Comparison of ENCODE assay signal across 10 mouse cellular contexts in genomic region chr16:33585083-33585460, GRCm38 (mm10).
DNase-seq lines count a peak whose midpoint lies in the region; ATAC-seq and TF ChIP-seq lines count a peak whose summit lies in the region.
"Had no signal": no experiment of that assay in that cellular context is flagged by ENCODE, and none has a peak within 500 bp of the region (broad histone marks: within the 10 kb centered on the region; RNA-seq: fewer than 3 reads in every experiment).

No protein-coding gene starts in this region.

- H3K4me3 ChIP-seq in forebrain, embryonic 10.5 days, result no peak overlapping the region
- H3K4me3 ChIP-seq in forebrain, postnatal 0 days (ENCODE audit: low read depth, low read length), result no peak overlapping the region
- no peak overlapping the region for H3K4me3 ChIP-seq in lung, embryonic 14.5 days (ENCODE audit: low read depth, low read length)
- no peak overlapping the region for H3K4me3 ChIP-seq in limb, embryonic 11.5 days (ENCODE audit: low read depth, low read length)
- H3K4me3 ChIP-seq in neural tube, embryonic 15.5 days (replicated peaks), result no peak overlapping the region

- peak overlapping the region; percentile 88 for H3K27ac ChIP-seq in forebrain, embryonic 10.5 days
- no peak overlapping the region for H3K27ac ChIP-seq in forebrain, postnatal 0 days (ENCODE audit: low read depth, low read length)
- H3K27ac ChIP-seq in lung, embryonic 14.5 days (ENCODE audit: low read depth), result peak overlapping the region; percentile 97
- peak overlapping the region; percentile 37 for H3K27ac ChIP-seq in limb, embryonic 11.5 days (replicated peaks; ENCODE audit: low read depth, low read length)
- H3K27ac ChIP-seq in neural tube, embryonic 15.5 days (replicated peaks), result peak overlapping the region; percentile 68; the same call in 1 of the 2 replicates

- no peaks in the 10 kb centered on the region for H3K9me3 ChIP-seq in forebrain, embryonic 10.5 days
- H3K9me3 ChIP-seq in forebrain, postnatal 0 days (ENCODE audit: low read length), result no peaks in the 10 kb centered on the region
- H3K9me3 ChIP-seq in lung, embryonic 14.5 days (ENCODE audit: low read depth, low read length), result no peaks in the 10 kb centered on the region
- H3K9me3 ChIP-seq in limb, embryonic 11.5 days (ENCODE audit: control insufficient read depth, low read length), result no peaks in the 10 kb centered on the region
- no peaks in the 10 kb centered on the region for H3K9me3 ChIP-seq in neural tube, embryonic 15.5 days (replicated peaks)

- H3K27me3 ChIP-seq in forebrain, embryonic 10.5 days (ENCODE audit: poor library complexity, severe bottlenecking), result no peaks in the 10 kb centered on the region
- H3K27me3 ChIP-seq in forebrain, postnatal 0 days (ENCODE audit: insufficient read depth, low read length), result no peaks in the 10 kb centered on the region
- no peaks in the 10 kb centered on the region for H3K27me3 ChIP-seq in lung, embryonic 14.5 days (ENCODE audit: insufficient read depth, low read length)
- no peaks in the 10 kb centered on the region for H3K27me3 ChIP-seq in limb, embryonic 11.5 days (ENCODE audit: control insufficient read depth, insufficient read depth, low read length)
- H3K27me3 ChIP-seq in neural tube, embryonic 15.5 days (replicated peaks), result no peaks in the 10 kb centered on the region

- ATAC-seq in forebrain, postnatal 0 days, result no peak
- no peak; the same call in 1 of the 2 replicates for ATAC-seq in lung, embryonic 14.5 days (ENCODE audit: insufficient read depth)
- no peak for ATAC-seq in limb, embryonic 11.5 days (ENCODE audit: insufficient number of reproducible peaks, low FRiP score, low TSS enrichment, low read depth)
- no peak for ATAC-seq in neural tube, embryonic 15.5 days (ENCODE audit: low FRiP score)
- no peak for ATAC-seq in CD4-positive, CD25-positive, alpha-beta regulatory T cell, adult 4 months

- H3K4me2 ChIP-seq in forebrain, postnatal 0 days (ENCODE audit: low read depth), result no peak overlapping the region
- no peak overlapping the region; the same call in 1 of the 2 replicates for H3K4me2 ChIP-seq in lung, embryonic 14.5 days
- H3K4me2 ChIP-seq in limb, embryonic 11.5 days (ENCODE audit: low read depth, severe bottlenecking), result no peak overlapping the region
- no peak overlapping the region for H3K4me2 ChIP-seq in neural tube, embryonic 15.5 days

- H3K4me1 ChIP-seq in forebrain, embryonic 10.5 days, result peaks cover 75% of the 10 kb centered on the region
- H3K4me1 ChIP-seq in forebrain, postnatal 0 days (ENCODE audit: insufficient read depth), result peaks cover 10% of the 10 kb centered on the region; the same call in 1 of the 2 replicates
- H3K4me1 ChIP-seq in lung, embryonic 14.5 days (ENCODE audit: insufficient read depth), result peaks cover 41% of the 10 kb centered on the region
- peaks cover 31% of the 10 kb centered on the region for H3K4me1 ChIP-seq in limb, embryonic 11.5 days (ENCODE audit: control insufficient read depth, insufficient read depth, low read length)
- peaks cover 35% of the 10 kb centered on the region for H3K4me1 ChIP-seq in neural tube, embryonic 15.5 days

- H3K9ac ChIP-seq in forebrain, postnatal 0 days, result no peak overlapping the region
- no peak overlapping the region for H3K9ac ChIP-seq in lung, embryonic 14.5 days
- H3K9ac ChIP-seq in limb, embryonic 11.5 days (ENCODE audit: low read length), result peak overlapping the region; percentile 12; the same call in 1 of the 2 replicates
- H3K9ac ChIP-seq in neural tube, embryonic 15.5 days (replicated peaks), result no peak overlapping the region

- no peak for DNase-seq in forebrain, embryonic 10.5 days (ENCODE audit: extremely low spot score, low spot score)
- DNase-seq in forebrain, postnatal 0 days, result no peak
- no peak for DNase-seq in lung, embryonic 14.5 days
- DNase-seq in lung, postnatal 36 days, result no peak
- no peak for DNase-seq in limb, embryonic 11.5 days (ENCODE audit: low spot score)
- DNase-seq in cerebellum, adult 9-11 months, result no peak
- DNase-seq: cerebellum, adult 9-10 months; kidney, adult 18-20 months had no signal

- WGBS in forebrain, embryonic 10.5 days, result 33% methylated on average over 4 of the region's 4 CpGs
- 19% methylated on average over 4 of the region's 4 CpGs for WGBS in forebrain, postnatal 0 days
- 19% methylated on average over 4 of the region's 4 CpGs for WGBS in lung, embryonic 14.5 days
- WGBS in limb, embryonic 11.5 days, result 25% methylated on average over 4 of the region's 4 CpGs
- WGBS in neural tube, embryonic 15.5 days, result 33% methylated on average over 4 of the region's 4 CpGs

- no peaks in the 10 kb centered on the region for H3K36me3 ChIP-seq in forebrain, embryonic 10.5 days (replicated peaks)
- no peaks in the 10 kb centered on the region for H3K36me3 ChIP-seq in forebrain, postnatal 0 days (ENCODE audit: insufficient read depth)
- H3K36me3 ChIP-seq in lung, embryonic 14.5 days (ENCODE audit: insufficient read depth), result no peaks in the 10 kb centered on the region
- H3K36me3 ChIP-seq in limb, embryonic 11.5 days (ENCODE audit: control insufficient read depth, insufficient read depth, low read length), result no peaks in the 10 kb centered on the region
- H3K36me3 ChIP-seq in neural tube, embryonic 15.5 days, result no peaks in the 10 kb centered on the region

- no peak for TF ChIP-seq CTCF in forebrain, postnatal 0 days (IDR thresholded peaks at IDR 0.05; ENCODE audit: low read depth)
- no peak for TF ChIP-seq CTCF in lung, embryonic 14.5 days (IDR thresholded peaks at IDR 0.05; ENCODE audit: low read depth)
